Mouse (Mus musculus) kidney, adult 2 months (tissue): ENCODE data around the gene Iars. TPM values are rescaled to one million over a fixed set of nuclear protein-coding genes. Genes with fewer than 3 reads are reported as not detected.

Source experiments
- DNase-seq: peaks from one replicate; pipeline ENCODE4 v3.0.0; 2021
- H3K27ac ChIP-seq: fragments of 200-500 bp; 2 replicates; pipeline ENCODE4 v1.5.1; 2012; ENCODE audit warnings: low read depth, low read length, control low read depth, inconsistent platforms; ENCODE audit not compliant: insufficient read depth
- H3K27me3 ChIP-seq: fragments of 200-500 bp; replicated peaks from 2 replicates; pipeline ENCODE4 v1.6.1; 2012; ENCODE audit warnings: mild to moderate bottlenecking, moderate library complexity, low read length, inconsistent platforms; ENCODE audit not compliant: control insufficient read depth, insufficient read depth
- H3K36me3 ChIP-seq: fragments of 200-500 bp; 2 replicates; pipeline ENCODE4 v1.6.1; 2012; ENCODE audit warnings: mild to moderate bottlenecking, moderate library complexity, low read length, inconsistent platforms; ENCODE audit not compliant: control insufficient read depth, insufficient read depth
- H3K4me1 ChIP-seq: fragments of 200-500 bp; 2 replicates; pipeline ENCODE4 v1.6.1; 2011; ENCODE audit warnings: low read length; ENCODE audit not compliant: control insufficient read depth, insufficient read depth
- H3K4me3 ChIP-seq: fragments of 200-500 bp; 2 replicates; pipeline ENCODE4 v1.5.1; 2011; ENCODE audit warnings: mild to moderate bottlenecking, low read depth, low read length, control low read depth; ENCODE audit not compliant: insufficient read depth
- CTCF ChIP-seq: fragments of 200-500 bp; conservative IDR thresholded peaks from 2 replicates; pipeline ENCODE4 v1.5.1; 2011; ENCODE audit warnings: low read depth, mild to moderate bottlenecking, control low read depth, low read length, moderate library complexity, mixed read lengths; ENCODE audit not compliant: insufficient read depth, insufficient read length
- POLR2A ChIP-seq: fragments of 200-500 bp; IDR thresholded peaks from one replicate; pipeline ENCODE4 v1.6.1; 2011; ENCODE audit warnings: low read depth, low read length, control low read depth
- WGBS: fragments of 180-500 bp; shearing (Covaris S2); methylation state at CpG from one replicate; pipeline ENCODE4 v1.1.7; 2018; 5-methylcytosine and 5-hydroxymethylcytosine counted together
- polyA plus RNA-seq: library from polyadenylated mRNA; depleted of rRNA; stranded (reverse); fragments of >200 nt; gene quantifications from 2 replicates; pipeline ENCODE4 v1.2.3, GENCODE M21; 2012

Iars gene
- polyA plus RNA-seq, 1 experiment, result 19.5 TPM

DNA sequence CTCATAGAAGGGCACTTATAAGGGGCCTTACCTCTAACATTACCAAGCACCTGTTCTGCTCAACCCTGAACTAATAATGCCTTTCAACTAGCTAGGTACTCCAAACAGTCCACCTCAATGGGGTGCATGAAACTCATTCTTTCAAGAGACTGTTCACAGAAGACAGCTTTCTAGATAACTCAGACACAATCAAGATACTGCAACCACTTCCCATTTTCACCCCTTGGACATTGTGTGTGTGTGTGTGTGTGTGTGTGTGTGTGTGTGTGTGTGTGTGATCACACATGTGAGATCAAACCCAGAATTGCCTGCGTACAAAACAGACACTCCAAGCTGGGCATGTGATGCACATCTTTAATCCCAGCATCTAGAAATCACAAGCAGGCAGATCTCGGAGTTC, 56.1 kb downstream of the Iars start:
- 78% methylated on average over 2 of the region's 2 CpGs for WGBS
- no peaks in the 10 kb centered on the region for H3K27me3 ChIP-seq
- no peak for DNase-seq
- no peak overlapping the region for H3K27ac ChIP-seq
- no peak overlapping the region for H3K4me3 ChIP-seq
- H3K36me3 ChIP-seq, result no peaks in the 10 kb centered on the region; the same call in none of the 2 replicates
- H3K4me1 ChIP-seq, result no peaks in the 10 kb centered on the region
- no peak for TF ChIP-seq CTCF
- no peak for TF ChIP-seq POLR2A

DNA sequence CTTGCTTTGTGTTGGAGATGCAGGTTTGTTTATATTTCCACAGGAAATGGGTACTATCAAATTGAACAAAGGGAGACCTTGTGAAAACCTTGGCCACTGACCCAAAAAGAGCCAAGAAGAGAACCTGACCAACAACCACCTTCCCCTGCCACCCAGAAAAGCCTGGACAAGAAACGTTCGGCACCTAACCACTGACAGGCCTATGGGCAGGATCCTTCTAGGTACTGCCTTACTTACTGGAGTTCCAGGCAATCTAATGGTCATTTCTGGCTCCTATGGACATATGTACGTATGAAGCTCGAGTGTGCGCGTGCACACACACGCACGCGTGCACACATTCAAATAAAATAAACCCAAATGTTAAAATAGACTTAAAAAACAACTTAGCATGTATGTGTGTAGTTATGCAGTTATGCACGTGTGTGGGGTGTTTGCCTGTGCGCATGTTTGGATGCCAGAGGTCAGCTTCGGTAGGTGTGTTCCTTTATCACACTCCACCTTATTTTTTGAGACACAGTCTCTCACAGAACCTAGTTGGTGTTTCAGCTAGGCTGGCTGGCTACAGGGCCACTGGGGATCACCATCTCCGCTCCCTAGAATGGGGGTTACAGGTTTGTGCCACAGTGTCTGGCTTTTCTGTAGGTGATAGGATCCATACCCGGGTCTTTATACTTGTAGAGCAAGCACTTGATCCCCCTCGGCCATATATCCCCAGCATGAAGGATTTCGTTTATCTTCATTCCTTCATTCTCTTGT, 59.6 kb downstream of the Iars start:
- no peaks in the 10 kb centered on the region for H3K36me3 ChIP-seq
- H3K27ac ChIP-seq, result no peak overlapping the region
- no peak for DNase-seq
- TF ChIP-seq CTCF (no peak), POLR2A (no peak)
- H3K27me3 ChIP-seq, result no peaks in the 10 kb centered on the region
- 89% methylated on average over 16 of the region's 16 CpGs for WGBS
- H3K4me3 ChIP-seq, result no peak overlapping the region
- H3K4me1 ChIP-seq, result no peaks in the 10 kb centered on the region

DNA sequence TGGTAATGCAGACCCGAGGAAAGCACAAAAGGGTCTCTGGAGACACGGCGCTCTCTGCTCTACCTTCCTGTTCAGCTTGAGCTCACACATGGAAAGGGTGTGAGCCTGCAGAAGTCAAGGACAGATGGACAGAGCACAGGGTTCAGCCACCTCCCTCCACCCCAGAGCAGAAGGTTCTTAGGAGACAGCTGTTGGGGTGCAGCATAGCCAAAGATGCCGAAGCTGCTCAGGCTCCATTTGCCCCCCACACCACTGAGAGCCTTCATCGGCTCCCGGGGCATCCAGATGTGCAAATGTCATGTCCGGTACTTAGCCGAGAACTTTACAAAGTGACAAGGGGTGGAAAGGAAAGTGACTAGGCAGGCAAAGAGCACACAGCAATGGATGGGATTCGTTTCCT, 74.7 kb downstream of the Iars start:
- H3K4me3 ChIP-seq, result no peak overlapping the region
- no peak overlapping the region for H3K27ac ChIP-seq
- TF ChIP-seq CTCF (no peak), POLR2A (no peak)
- DNase-seq, result no peak
- no peaks in the 10 kb centered on the region for H3K36me3 ChIP-seq
- no peaks in the 10 kb centered on the region for H3K27me3 ChIP-seq
- no peaks in the 10 kb centered on the region for H3K4me1 ChIP-seq
- 82% methylated on average over 9 of the region's 9 CpGs for WGBS

DNA sequence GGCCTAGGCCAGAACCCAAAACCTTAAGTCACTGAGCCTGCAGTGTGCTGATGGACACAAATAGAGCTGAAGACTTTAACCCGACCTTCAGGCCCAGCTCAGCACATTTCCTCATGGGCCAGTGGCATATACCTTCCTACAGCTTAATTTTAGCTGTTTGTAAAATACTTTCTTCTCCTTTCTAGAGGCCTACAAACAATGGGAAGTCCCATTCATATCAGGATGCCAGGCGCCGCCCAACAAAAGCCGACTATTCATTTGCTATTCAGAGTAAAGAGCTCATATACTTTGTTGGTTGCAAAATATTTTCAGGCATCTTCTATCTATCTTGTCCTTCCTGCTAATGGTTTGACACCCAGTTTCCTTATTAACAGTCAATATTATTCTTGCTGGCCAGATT, 76.1 kb downstream of the Iars start:
- Histone ChIP-seq H3K4me3 (no peak overlapping the region), H3K27me3 (no peaks in the 10 kb centered on the region), H3K36me3 (no peaks in the 10 kb centered on the region), H3K4me1 (no peaks in the 10 kb centered on the region), H3K27ac (no peak overlapping the region)
- WGBS, result 88% methylated on average over 4 of the region's 4 CpGs
- no peak for TF ChIP-seq CTCF
- TF ChIP-seq POLR2A, result no peak
- DNase-seq, result no peak

DNA sequence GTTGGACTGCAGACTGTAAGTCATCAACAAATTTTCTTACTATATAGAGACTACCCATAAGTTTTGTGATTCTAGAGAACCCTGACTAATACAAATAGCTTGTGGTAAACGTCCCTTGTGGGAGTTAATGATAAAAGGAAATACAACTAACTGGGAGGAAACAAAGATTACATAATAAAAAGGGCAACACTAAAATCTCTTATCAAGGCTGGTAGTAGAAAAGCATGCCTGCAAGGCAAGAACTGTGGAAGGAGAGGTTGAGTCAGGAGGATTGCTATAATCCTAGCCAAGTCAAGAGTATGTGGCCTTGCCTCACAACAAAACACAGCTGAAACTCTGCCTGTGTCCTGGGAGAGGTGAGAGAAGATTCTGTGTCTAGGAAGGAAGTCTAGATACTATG, 78.8 kb downstream of the Iars start:
- TF ChIP-seq POLR2A, result no peak
- TF ChIP-seq CTCF, result no peak
- WGBS, result 43% methylated on average over 1 of the region's 1 CpGs
- no peak for DNase-seq

DNA sequence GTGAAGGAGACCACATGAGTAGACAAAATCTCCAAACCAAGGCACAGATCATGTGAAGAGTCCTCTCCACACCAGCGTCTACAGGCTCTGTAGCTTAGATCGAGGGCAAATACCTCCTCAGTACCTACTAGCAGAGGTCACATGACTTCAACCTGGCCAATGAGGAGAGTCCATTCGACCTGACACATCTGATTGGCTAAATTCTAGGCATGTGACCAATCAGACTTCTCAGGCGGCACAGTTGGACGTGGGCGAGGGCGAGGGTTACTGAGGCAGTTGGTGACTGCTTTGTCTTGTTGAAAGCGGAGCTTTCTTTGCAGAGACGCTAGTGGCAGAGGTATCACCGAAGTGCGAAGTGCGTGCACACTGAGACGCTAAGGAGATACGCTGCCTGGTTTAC, 80.3 kb downstream of the Iars start:
- TF ChIP-seq POLR2A (no peak), CTCF (no peak)

More for the DNA sequence above, 78.8 kb downstream of the Iars start:
- no peaks in the 10 kb centered on the region for H3K36me3 ChIP-seq
- H3K27me3 ChIP-seq, result no peaks in the 10 kb centered on the region
- H3K4me1 ChIP-seq, result no peaks in the 10 kb centered on the region
- no peak overlapping the region for H3K27ac ChIP-seq
- H3K4me3 ChIP-seq, result no peak overlapping the region

DNA sequence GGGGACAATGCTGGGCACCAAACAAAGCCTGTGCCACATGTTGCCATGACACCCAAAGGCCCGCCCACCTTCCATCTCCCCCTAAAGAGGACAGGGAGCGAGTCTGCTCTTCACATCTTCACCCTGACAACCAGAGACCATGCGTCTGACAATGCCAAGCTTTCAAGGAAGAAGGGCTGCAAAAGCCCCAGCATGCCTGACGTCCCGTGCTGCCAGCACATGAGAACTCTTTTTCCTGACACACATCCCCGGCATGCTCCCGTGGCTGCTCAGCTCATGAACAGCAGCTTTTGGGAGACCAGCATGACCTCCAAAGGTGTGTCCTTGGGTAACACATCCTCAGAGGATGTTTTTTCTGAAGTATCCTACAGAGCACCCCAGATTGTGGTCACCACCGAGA, 83.4 kb downstream of the Iars start:
- H3K27ac ChIP-seq, result no peak overlapping the region
- no peak for DNase-seq
- no peaks in the 10 kb centered on the region for H3K36me3 ChIP-seq
- H3K27me3 ChIP-seq, result no peaks in the 10 kb centered on the region
- 94% methylated on average over 8 of the region's 8 CpGs for WGBS
- no peaks in the 10 kb centered on the region for H3K4me1 ChIP-seq
- no peak overlapping the region for H3K4me3 ChIP-seq
- TF ChIP-seq POLR2A (no peak), CTCF (no peak)

More for the DNA sequence above, 80.3 kb downstream of the Iars start:
- Histone ChIP-seq H3K36me3 (no peaks in the 10 kb centered on the region), H3K4me1 (no peaks in the 10 kb centered on the region), H3K4me3 (no peak overlapping the region), H3K27ac (no peak overlapping the region), H3K27me3 (no peaks in the 10 kb centered on the region)
- 90% methylated on average over 14 of the region's 14 CpGs for WGBS
- no peak for DNase-seq
